Mouse (Mus musculus) layer of hippocampus, adult 18-20 months (tissue): ENCODE data around the gene Cyb5d1. TPM values are rescaled to one million over a fixed set of nuclear protein-coding genes. Genes with fewer than 3 reads are reported as not detected.

Experiments
- DNase-seq, 2 experiments: peaks; one replicate each; pipeline ENCODE4 v3.0.0; 2022; ENCODE audit warnings: low spot score in 2 of 2
- total RNA-seq, 2 experiments: library from RNA; stranded (reverse); gene quantifications; 2 replicates each; pipeline ENCODE4 v1.2.3; 2021

Gene Cyb5d1
- total RNA-seq, 2 experiments from 2014 or later, result 47.8 to 51.2 TPM

DNA sequence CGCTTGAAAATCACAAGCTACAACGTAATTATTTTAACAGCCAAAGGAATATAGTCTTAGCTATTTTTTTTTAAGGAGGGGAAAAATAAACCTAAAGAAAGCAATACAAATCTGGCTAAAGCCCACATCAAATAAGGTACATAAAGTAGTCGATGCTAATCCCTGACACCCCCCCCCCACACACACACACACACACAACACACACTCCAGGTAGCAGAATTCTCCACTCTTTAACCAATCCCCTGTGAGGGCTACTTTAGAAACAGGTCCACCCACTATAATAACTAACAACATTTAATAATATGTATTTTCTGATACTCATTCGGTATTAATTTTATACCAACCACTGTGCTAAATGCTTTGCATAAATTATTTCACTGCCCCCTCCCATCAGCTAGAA lies 21.1 kb upstream of the Cyb5d1 start:
- DNase-seq, result no peak

DNA sequence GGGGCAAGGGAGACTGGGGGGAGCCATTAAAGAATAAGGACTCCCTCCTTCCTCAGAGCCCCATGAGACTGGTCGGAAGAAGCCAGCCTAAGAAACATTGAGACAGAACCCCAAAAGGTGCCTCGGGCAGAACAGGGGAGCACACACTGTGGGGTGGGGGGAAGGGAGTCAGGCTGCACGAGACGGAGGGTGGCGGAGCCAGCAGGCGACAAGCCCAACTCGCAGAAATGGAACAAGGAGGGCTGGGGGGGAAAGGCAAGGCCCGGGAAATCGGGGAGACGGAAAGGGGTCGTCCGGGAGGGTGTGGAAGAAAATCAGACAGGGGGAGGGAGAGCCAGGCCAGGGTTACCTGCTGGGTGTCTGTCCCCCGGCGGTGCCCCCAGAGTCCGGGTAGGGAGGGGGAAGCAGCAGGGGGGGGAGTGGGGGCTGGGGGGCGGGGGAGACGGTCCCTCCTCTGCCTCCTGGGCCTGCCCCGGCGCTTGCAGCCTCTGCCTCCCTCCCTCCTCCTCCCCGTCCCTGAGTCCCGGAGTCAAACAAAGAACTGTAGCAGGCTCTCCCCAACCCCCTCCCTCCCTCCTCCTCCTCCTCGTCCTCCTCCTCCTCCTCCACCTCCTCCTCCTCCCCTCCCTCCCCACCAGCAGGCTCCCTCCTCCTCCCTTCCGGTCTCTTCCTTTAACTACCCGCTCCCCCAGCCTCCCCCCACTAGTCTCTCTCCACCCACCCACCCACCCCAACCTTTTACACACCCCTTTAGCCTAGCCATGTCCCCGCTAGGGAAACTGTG lies 20.4 kb upstream of the Cyb5d1 start:
- peak in 1 of 2 experiments; percentile 53 for DNase-seq

DNA sequence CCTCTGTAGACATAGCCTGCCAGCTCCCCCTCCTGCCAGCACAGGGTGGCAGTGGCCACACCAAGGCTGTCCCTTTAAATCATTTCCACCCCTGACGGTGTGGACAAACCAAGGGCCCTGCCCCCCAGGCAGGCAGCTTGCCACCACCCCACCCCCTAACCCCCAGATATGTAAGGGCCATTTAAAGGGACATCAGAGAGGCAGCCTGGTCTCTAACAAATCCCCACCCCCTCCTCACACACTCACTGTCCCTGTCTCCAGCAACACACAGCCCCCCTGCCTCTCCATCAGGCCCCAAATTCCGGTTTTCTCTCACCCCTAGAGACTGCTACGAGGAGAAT lies 19.9 kb upstream of the Cyb5d1 start:
- peak in 1 of 2 experiments; percentile 37 for DNase-seq

DNA sequence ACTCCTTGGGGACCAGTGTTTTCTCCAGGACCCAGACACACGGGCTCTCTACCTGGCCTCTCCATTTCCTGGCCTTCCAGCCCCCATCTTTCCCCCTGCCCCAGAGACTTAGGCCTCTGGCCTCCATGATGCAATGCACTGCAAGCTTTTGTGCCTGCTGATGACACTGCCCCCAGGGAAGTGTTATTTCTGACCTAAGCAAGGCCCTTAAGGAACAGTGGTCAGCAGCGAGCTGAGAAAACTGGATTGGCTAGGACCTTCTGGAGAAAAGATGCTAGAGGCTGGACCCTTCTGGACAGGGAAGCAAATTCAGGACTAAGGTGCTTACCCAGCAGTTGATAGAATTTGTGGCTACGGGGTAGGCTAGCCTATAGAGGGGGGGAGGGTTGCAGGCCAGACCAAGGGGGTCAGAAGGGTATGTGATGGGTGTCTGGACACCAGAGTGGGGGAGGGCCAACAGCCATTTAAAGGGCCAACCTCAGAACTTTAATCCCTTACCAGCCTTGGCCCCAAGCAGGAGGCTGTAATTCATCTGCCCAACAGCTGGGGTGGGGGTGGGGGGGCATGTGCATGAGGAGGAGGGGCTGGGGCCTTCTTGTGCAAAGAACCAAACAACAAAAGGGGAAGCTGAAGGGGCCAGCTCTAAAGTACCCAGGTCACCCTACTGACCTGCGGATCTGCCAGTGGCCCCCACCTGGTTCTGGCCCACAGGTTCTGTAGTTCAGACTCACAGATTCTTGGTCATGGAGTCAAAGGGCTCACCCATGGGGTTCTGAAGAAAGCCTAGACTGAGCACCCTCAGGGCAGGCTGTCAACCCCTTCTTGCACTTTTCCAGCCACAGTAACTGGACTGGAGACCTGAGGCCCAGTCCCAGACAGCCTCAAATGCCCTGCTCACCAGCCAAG lies 19.2 kb upstream of the Cyb5d1 start:
- no peak for DNase-seq

DNA sequence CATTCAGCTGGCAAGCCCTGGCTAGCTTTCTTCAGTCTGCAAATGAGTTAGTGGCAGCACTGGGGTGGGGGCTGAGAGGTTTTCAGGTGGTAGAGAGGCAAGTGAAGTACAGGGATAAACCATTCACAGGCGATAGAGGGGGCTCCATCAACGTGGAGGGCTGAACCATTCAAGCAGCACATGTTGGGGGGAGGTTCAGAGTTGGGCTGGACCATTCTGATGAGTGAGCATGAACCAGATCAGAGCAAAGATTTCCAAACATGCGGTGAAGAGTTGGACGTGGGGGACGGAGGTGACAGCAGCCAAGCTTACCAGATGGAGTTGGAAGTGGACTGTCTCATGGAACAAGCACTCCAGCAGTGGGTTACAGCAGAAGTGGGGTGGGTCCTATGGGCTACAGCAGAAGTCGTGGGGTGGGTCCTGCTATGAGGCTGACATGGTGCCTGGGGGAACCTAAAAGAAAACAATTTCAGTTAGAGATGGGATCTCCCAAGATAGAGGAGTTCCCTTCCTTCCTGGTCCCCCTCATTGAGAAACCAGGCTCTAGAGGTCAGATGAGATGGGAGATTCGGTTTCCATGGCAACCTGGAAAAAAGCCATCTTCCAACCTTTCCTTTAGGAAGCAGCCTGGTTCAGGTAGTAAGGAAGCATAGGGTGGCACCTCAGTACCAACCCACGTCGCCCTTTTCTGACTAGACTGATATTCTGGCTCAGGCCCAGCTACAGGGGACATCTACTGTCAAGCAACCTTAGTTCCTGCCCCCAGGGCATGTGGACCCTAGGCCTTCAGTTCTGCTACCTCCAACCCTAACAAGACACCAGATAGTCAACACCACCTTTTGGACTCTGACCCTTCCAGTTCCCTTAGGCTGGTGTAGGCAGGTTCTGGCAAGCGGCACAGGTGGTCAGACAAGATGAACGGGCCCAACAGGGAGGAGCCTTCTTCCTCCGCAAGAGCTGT lies 18.1 kb upstream of the Cyb5d1 start, which contains the start of gene Kdm6b:
TSS of gene Kdm6b (minus strand) at position 455 of the 961 bp plus-strand sequence.
- peak in 1 of 2 experiments; percentile 81 for DNase-seq

DNA sequence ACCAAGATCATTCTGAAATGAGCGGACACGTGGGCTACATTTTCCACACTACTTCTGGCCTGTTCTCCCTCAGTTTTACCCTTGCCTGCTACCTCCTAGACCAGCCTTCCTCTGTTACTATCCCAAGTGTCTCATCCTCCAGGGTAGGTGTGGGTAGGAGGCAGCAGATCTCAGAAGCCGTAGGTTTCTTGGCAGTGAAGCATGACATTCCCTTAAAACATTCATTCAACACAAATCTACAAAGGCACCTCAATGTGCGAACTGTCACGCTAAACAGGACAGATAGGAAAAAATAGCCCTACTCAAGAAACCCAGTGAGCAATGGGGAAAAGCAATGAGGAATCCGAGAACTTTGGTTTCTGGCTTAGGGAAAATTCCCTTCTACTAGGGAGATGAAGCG lies 17.1 kb upstream of the Cyb5d1 start:
- no peak for DNase-seq

DNA sequence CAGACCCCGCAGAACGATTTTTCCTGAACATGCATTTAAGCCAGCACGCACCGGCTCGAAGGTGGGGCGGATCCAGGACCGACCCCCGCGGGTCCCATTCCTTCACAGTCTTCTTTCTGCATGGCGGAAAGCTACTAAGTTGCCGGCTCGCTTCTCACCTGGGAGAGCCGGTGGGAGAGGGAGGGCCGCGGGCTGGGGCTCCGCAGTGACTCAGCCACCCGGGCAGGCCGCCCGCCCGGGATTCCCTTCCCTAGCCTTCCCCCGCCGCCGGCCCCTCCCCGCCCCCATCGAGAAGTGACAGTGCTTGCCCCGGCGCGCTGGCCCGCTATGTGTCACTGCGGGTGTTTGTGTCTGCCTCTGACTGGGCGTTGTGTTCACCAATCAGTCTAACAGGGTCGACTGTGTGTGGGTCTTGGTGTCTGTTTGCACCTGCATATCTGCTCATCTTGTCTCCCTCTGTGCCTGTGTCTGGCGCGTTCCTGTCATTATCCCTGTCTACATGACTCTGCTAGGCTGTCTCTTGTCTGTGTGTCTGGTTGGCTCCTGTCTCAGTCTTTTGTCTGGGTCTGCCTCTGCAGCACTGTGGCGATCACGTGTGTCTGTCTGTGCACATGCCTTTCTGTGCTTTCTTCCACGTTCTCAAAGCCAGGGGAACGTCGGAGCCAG lies 16.2 kb upstream of the Cyb5d1 start:
- DNase-seq, result peak in 1 of 2 experiments; percentile 61

DNA sequence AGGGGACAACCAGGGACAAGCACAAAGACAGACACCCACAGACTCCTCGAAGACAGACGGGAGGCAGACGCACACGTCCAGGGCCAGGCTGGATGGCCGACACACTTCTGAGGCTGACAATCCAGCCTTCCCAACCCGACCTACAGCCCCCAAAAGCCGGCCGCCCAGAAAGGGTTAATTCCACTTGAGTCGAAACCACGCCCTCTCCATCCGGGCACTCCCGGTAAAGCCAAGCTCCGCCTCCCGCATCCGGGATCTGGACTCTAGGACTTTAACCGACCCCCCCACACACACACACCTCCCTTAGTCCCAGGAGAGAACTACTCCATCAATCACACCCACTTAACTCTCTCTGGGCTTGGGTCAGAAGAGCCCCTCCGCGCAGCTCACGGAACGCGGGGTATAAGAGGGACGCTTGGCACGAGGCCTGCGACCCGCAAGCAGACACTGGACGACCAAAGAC lies 15.7 kb upstream of the Cyb5d1 start:
- peak; percentile 90 to 95 for DNase-seq

DNA sequence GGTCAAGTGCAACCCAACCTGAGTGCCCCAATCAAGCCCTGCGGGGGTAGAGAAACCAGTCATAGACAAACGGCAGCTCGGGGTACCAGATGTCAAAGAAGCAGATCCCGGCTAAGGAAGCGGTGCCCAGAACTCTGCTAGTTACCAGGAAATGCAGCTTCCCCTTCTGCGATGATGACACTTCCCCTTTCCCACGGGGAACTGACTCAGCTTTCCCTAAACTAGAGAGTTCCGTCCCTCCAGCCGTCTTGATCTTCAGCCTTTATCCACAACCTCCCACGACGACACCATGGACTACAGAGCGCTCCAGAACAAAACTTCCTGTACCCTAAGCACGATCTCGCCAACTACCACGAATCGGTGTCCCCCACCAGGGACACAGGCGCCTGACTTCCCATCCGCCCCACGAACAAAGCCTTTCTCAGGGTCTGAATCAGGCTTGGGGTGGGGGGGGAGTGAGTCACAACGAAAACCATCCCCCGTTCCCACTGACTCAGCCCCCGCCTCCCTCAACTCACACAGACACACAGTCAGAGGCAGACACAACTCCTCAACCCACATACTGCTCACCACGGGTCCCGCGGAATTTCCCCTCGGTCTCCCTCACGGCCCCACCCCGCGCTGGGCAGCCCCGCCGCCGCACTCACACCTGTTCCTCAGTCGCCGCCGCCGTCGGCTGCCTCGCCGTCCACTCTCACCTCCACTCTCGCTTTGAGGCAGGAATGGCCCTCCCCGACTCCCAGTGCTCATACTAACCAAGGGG lies 15.1 kb upstream of the Cyb5d1 start:
- DNase-seq, result peak in 1 of 2 experiments; percentile 73

DNA sequence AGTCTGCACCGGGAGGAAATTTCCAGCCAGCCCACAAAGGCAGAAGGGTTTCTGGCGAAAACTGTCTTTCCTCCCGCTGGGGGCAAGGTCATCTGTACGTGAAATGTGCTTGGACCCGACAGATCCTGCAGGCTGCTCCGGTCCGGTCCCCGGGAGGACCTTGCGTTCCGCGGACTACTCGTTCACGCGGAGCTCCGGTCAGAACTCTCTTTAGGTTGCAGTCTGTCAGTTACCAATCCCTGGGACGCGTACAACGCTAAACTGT lies 14.5 kb upstream of the Cyb5d1 start:
- no peak for DNase-seq

DNA sequence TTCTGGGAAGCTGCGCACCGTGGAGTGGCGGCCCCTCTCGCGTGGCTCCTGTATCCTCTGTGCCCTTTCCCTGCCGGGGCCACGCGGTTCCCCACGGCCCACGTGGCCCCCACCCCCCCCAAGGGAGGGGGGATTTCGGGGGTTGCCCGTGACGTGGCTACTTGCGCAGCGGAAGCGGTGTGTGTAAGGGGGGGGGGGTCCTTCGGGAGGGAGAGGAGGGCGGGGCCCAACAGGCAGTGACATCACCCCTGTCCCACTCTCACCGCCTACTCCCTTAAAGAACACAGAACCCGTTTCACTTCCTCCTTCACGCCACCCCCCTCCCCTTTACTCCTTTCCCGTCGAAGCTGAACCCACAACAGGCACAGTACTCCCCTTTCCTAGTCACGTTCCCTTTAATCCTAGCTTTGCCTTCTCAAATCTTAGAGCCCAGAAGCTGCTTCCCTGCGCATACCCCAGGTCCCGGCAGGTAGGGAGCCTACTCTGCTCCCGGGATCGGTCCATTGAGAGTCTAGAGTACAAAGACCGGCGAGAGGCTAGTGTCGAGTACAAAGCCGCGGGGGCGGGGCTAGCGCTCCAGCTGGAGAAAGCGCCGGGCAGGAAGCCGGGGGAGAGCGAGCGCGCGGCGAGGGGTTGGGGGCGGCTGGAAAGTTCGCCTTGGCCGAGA lies 14.1 kb upstream of the Cyb5d1 start:
- DNase-seq, result peak in 1 of 2 experiments; percentile 77

DNA sequence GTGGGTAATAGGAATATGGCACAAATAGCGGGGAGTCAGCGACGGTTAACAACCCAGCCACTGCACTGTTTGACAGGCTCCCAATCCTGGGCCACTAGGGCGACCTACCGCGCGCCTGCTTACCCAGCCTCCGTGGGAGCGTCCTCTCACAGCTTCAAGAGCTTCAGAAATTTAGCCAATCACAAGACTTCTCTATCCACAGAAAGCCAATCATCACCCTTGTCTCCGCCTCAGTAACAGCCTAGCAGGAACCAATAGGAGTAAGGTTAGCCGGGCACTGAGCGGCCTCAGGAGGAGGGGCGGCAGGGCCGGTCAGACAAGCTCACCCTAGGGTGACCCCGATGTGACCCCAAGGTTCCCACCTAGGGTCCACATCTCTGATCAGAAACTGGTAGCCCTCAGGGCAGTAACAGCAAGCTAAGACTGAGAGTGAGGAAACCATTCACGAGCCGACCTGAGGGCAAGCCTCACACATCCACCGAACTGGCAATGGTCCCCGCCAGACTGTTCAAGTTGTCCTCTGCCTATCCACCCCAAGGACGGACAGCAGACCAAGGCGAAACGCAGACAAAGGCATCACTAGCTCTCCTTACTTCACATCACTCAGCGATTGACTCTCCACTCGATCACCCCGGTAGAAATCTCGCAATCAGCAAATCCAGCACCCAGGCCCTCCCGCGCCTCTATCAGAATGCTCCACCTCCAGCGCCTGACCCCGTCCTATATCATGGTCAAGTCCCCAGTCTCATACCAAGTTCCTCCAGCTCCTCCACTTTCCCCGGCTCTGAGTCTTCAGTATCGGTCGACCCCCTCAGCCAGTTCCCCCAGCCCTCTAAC lies 13.3 kb upstream of the Cyb5d1 start:
- DNase-seq, result peak; percentile 84 to 93

DNA sequence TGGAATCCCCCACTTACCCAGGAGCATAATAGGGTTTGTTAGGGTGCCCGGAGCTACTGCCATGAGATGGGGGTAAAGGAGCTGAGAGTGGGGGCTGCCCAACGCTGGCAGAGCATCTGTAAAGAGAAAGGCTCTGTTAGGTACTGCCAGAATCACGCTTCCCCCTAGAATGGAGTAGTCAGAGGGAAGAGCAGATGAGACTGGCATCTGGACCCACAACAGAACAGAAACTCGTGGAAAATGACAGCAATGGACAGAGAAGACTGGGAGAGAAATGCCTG lies 12.2 kb upstream of the Cyb5d1 start:
- no peak for DNase-seq

DNA sequence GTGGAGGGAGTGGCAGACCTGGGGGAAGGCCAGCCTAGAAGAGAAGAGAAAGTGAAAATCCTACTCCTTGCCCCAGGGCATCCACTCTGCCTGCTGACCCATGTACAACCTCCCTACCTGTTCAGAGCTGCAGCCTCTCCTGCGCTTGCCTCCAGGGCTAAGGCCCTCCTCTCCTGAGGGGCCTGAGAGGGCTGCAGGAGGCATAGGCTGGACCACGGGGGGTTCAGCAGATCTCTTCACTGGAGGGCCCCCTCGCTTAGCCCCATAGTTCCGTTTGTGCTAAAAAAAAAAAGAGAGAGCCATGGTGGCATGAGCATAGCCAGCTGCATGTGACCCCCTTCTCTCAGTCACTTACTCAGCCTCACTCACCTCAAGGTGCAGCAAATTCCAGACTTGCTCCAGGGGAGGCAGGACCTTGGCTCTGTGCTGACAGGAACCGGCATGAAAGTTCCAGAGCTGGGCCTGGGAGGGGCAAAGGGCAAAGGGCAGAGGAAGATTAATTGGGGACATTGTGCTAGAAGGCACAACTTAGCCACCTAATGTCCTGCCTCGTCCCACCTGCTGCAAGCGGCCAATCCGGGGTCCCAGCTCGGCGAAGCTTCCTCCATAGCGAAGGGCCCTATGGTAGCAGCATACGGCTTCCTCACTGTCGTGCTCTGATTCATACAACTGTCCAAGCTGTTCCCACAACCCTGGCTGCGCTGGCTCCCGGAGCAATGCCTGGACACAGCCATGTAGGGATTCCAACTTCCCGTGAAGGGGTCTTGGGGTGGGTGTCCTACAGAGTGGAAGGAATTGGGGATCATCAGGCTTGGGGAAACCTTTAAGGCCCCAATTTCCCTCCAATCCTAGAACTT lies 11.7 kb upstream of the Cyb5d1 start:
- DNase-seq, result no peak

DNA sequence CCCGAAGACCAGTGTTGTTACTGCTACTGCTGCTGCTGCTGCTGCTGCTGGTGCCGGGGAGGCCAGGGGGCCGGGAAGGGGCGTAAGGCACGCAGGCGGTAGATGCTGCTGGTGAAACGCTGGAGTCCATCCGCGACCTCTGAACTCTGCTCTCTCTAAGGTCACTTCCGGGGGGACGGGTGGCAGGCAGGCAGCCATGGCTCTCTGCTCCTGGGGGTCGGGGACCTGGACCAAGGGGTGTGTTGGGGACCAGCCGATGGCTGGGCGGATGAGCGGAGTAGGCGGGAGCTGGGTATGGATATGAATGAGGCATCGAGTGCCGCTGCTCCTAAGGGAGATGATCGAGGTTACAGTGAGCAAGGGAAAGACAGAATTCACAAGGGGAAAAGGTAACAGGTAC lies 10.9 kb upstream of the Cyb5d1 start:
- no peak for DNase-seq

DNA sequence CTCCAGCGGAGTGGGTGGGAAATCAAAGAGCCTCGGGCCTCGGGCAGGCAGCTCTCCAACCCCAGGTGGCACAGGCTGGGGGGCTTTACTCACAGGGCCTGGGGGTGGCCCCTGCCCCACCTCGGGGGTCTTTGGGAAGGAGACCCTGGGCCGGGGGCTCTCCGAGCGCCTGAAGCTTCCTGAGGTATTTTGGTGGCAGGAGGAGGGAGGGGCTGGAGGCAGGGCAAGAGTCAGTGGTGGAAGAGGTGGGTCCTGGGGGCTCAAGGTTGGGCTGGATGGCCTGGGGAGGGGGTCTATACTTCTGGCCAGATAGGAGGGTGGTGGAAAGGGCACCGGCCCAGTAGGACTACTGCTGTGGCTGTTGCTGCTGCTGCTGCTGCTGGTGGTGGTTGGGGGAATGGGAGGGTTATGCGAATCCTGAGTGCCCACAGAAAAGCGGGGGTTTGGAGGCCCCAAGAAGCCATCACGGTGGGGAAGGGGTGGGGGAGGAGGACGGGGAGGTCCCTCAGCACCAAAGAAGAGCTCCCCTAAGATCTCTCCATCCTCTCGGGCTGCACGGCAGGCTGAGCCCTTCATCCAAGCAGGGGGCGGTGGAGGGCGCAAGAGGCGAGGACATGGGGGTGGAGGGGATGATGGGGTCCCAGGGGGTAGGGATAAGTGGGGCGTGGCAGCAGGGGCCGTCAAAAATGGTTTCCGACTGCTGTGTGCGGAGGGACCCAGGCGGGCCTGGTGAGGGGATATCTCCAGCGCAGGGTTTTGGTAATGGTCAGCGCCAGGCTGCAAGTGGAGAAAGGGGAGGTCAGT lies 10.2 kb upstream of the Cyb5d1 start:
- DNase-seq, result no peak
